Mouse (Mus musculus) embryonic facial prominence, embryonic 14.5 days (tissue): ENCODE measurements at regions not wholly inside any gene's neighbourhood (a gene's known extent, or its start where the extent isn't known, plus 50 kb on each side); places are given as distances from the start of the nearest gene placed in this dataset.
A peak's percentile ranks its signal among the peaks of the same experiment; 100 is the strongest.

Source experiments
- ATAC-seq: fragments of 200-750 bp; cut with Nextera tagmentation; 2 replicates; pipeline ENCODE4 v1.8.0; 2017; ENCODE audit warnings: low read depth, moderate number of reproducible peaks, moderate TSS enrichment
- DNase-seq: peaks from one replicate; pipeline ENCODE4 v3.0.0-alpha.2; 2015; ENCODE audit warnings: low spot score
- H3K27ac ChIP-seq: fragments of 300-500 bp; sonication (generic); replicated peaks from 2 replicates; pipeline ENCODE4 v1.5.1; 2014; ENCODE audit warnings: low read depth, mild to moderate bottlenecking, low read length, moderate library complexity
- H3K27me3 ChIP-seq: fragments of 300-500 bp; sonication (generic); replicated peaks from 2 replicates; pipeline ENCODE4 v1.6.1; 2014; ENCODE audit warnings: low read length; ENCODE audit not compliant: control insufficient read depth, insufficient read depth
- H3K36me3 ChIP-seq: fragments of 300-500 bp; sonication (generic); 2 replicates; pipeline ENCODE4 v1.6.1; 2014; ENCODE audit warnings: low read length, mixed read lengths; ENCODE audit not compliant: control insufficient read depth, insufficient read depth
- H3K4me1 ChIP-seq: fragments of 300-500 bp; sonication (generic); 2 replicates; pipeline ENCODE4 v1.6.1; 2014; ENCODE audit warnings: antibody characterized with exemption, low read length; ENCODE audit not compliant: control insufficient read depth, insufficient read depth
- H3K4me2 ChIP-seq: fragments of 300-500 bp; sonication (generic); 2 replicates; pipeline ENCODE4 v1.6.1; 2014; ENCODE audit warnings: low read depth, mild to moderate bottlenecking, low read length, moderate library complexity, mixed read lengths
- H3K4me3 ChIP-seq: fragments of 300-500 bp; sonication (generic); 2 replicates; pipeline ENCODE4 v1.5.1; 2014; ENCODE audit warnings: low read depth, mild to moderate bottlenecking, low read length
- H3K9ac ChIP-seq: fragments of 300-500 bp; sonication (generic); 2 replicates; pipeline ENCODE4 v1.6.1; 2014; ENCODE audit warnings: low read depth, mild to moderate bottlenecking, low read length, moderate library complexity, mixed read lengths
- H3K9me3 ChIP-seq: fragments of 300-500 bp; sonication (generic); 2 replicates; pipeline ENCODE4 v1.6.1; 2016; ENCODE audit warnings: low read length; ENCODE audit not compliant: control insufficient read depth
- WGBS: fragments of 180-500 bp; shearing (Covaris S2); extraction: QIAGEN DNeasy Blood & Tissue Kit; methylation state at CpG from one replicate; pipeline ENCODE4 v1.1.7; 2014; 5-methylcytosine and 5-hydroxymethylcytosine counted together

- Histone ChIP-seq H3K36me3 (no peaks in the 10 kb centered on the region), H3K9ac (no peak overlapping the region), H3K27ac (no peak overlapping the region), H3K27me3 (no peaks in the 10 kb centered on the region), H3K4me2 (no peak overlapping the region), H3K4me3 (no peak overlapping the region), H3K9me3 (no peaks in the 10 kb centered on the region), H3K4me1 (no peaks in the 10 kb centered on the region)
- ATAC-seq = no peak
- WGBS = 93% methylated on average over 4 of the region's 4 CpGs
- no peak for DNase-seq
These were observed 163.2 kb upstream of the Pik3r1 start for GRCm38 (mm10) chr13:101931264-101931663.

GRCm38 (mm10) chr13:101931882-101932281 is 163.9 kb upstream of the Pik3r1 start:
- Histone ChIP-seq H3K27ac (no peak overlapping the region), H3K9ac (no peak overlapping the region), H3K9me3 (no peaks in the 10 kb centered on the region), H3K4me3 (no peak overlapping the region), H3K4me2 (no peak overlapping the region), H3K4me1 (no peaks in the 10 kb centered on the region), H3K27me3 (no peaks in the 10 kb centered on the region), H3K36me3 (no peaks in the 10 kb centered on the region)
- ATAC-seq = no peak
- WGBS = 63% methylated on average over 1 of the region's 1 CpGs
- no peak for DNase-seq

GRCm38 (mm10) chr13:101935843-101936242 is 167.8 kb upstream of the Pik3r1 start:
- 38% methylated on average over 4 of the region's 4 CpGs for WGBS
- Histone ChIP-seq H3K27me3 (no peaks in the 10 kb centered on the region), H3K4me2 (no peak overlapping the region), H3K36me3 (no peaks in the 10 kb centered on the region), H3K9me3 (peaks cover 11% of the 10 kb centered on the region), H3K9ac (no peak overlapping the region), H3K4me1 (no peaks in the 10 kb centered on the region), H3K27ac (no peak overlapping the region), H3K4me3 (no peak overlapping the region)
- ATAC-seq = no peak
- DNase-seq = peak; percentile 19

GRCm38 (mm10) chr13:101954521-101954920 is 186.5 kb upstream of the Pik3r1 start:
- no peak overlapping the region for H3K4me3 ChIP-seq
- no peak overlapping the region for H3K4me2 ChIP-seq
- H3K27ac ChIP-seq = no peak overlapping the region
- no peaks in the 10 kb centered on the region for H3K36me3 ChIP-seq
- ATAC-seq = no peak
- H3K9ac ChIP-seq = no peak overlapping the region
- WGBS = 76% methylated on average over 3 of the region's 3 CpGs
- no peak for DNase-seq
- no peaks in the 10 kb centered on the region for H3K9me3 ChIP-seq
- H3K27me3 ChIP-seq = no peaks in the 10 kb centered on the region
- peaks cover 10% of the 10 kb centered on the region for H3K4me1 ChIP-seq

GRCm38 (mm10) chr13:101955806-101956418 is 187.9 kb upstream of the Pik3r1 start:
- 0 out of 2 replicates have a peak, but pooled peaks have one; percentile 12 for ATAC-seq

GRCm38 (mm10) chr13:101957782-101958181 is 189.8 kb upstream of the Pik3r1 start:
- Histone ChIP-seq H3K9ac (no peak overlapping the region), H3K27me3 (no peaks in the 10 kb centered on the region), H3K9me3 (no peaks in the 10 kb centered on the region), H3K4me3 (no peak overlapping the region), H3K4me2 (no peak overlapping the region), H3K4me1 (peaks cover 10% of the 10 kb centered on the region), H3K27ac (no peak overlapping the region), H3K36me3 (no peaks in the 10 kb centered on the region)
- ATAC-seq (no peak), DNase-seq (no peak)
- WGBS = 67% methylated on average over 4 of the region's 4 CpGs

More at GRCm38 (mm10) chr13:101955806-101956418, 187.9 kb upstream of the Pik3r1 start:
- Histone ChIP-seq H3K27me3 (no peaks in the 10 kb centered on the region), H3K9ac (no peak overlapping the region), H3K4me1 (peaks cover 10% of the 10 kb centered on the region), H3K9me3 (no peaks in the 10 kb centered on the region), H3K4me2 (no peak overlapping the region), H3K36me3 (no peaks in the 10 kb centered on the region), H3K4me3 (no peak overlapping the region), H3K27ac (no peak overlapping the region)
- peak; percentile 32 for DNase-seq
- 52% methylated on average over 7 of the region's 7 CpGs for WGBS

GRCm38 (mm10) chr13:101965537-101965936 is 197.5 kb upstream of the Pik3r1 start:
- no peaks in the 10 kb centered on the region for H3K4me1 ChIP-seq
- no peak overlapping the region for H3K27ac ChIP-seq
- no peak for ATAC-seq
- WGBS = 71% methylated on average over 7 of the region's 7 CpGs
- no peak overlapping the region for H3K4me2 ChIP-seq
- no peak overlapping the region for H3K4me3 ChIP-seq
- H3K27me3 ChIP-seq = no peaks in the 10 kb centered on the region
- H3K36me3 ChIP-seq = no peaks in the 10 kb centered on the region
- no peaks in the 10 kb centered on the region for H3K9me3 ChIP-seq
- no peak overlapping the region for H3K9ac ChIP-seq
- DNase-seq = no peak

GRCm38 (mm10) chr13:101966799-101967397 is 198.9 kb upstream of the Pik3r1 start:
- 64% methylated on average over 8 of the region's 8 CpGs for WGBS
- Histone ChIP-seq H3K36me3 (no peaks in the 10 kb centered on the region), H3K4me2 (no peak overlapping the region), H3K9ac (no peak overlapping the region), H3K4me3 (no peak overlapping the region), H3K4me1 (no peaks in the 10 kb centered on the region), H3K27ac (no peak overlapping the region), H3K9me3 (no peaks in the 10 kb centered on the region), H3K27me3 (no peaks in the 10 kb centered on the region)
- ATAC-seq = no peak
- no peak for DNase-seq

GRCm38 (mm10) chr13:101967466-101967865 is 199.4 kb upstream of the Pik3r1 start:
- Histone ChIP-seq H3K9ac (no peak overlapping the region), H3K27ac (no peak overlapping the region), H3K36me3 (no peaks in the 10 kb centered on the region), H3K27me3 (no peaks in the 10 kb centered on the region), H3K4me2 (no peak overlapping the region), H3K4me1 (no peaks in the 10 kb centered on the region), H3K4me3 (no peak overlapping the region), H3K9me3 (no peaks in the 10 kb centered on the region)
- ATAC-seq = no peak
- DNase-seq = peak; percentile 29
- WGBS = 64% methylated on average over 4 of the region's 4 CpGs
